Mouse (Mus musculus) frontal cortex, adult 2 months (tissue): ENCODE measurements around the gene Aoc3. TPM values are rescaled to one million over a fixed set of nuclear protein-coding genes. Genes with fewer than 3 reads are reported as not detected.
A peak's percentile ranks its signal among the peaks of the same experiment; 100 is the strongest.
"Not testable (repeated sequence)": the region's sequence is repeated elsewhere in the genome, so short reads cannot be mapped to it uniquely, and the experiment has no call there.

Experiments used
- DNase-seq, 2 experiments: peaks; one replicate each; pipeline ENCODE4 v3.0.0; 2022; ENCODE audit warnings: low spot score in 1 of 2; ENCODE audit errors: extremely low spot score in 1 of 2
- polyA plus RNA-seq: library from polyadenylated mRNA; depleted of rRNA; stranded (reverse); fragments of >200 nt; gene quantifications from 2 replicates; pipeline ENCODE4 v1.2.3, GENCODE M21; 2012; rRNA removed

Gene Aoc3
- polyA plus RNA-seq: 0.71 and 0.88 TPM in 2 replicates

DNA sequence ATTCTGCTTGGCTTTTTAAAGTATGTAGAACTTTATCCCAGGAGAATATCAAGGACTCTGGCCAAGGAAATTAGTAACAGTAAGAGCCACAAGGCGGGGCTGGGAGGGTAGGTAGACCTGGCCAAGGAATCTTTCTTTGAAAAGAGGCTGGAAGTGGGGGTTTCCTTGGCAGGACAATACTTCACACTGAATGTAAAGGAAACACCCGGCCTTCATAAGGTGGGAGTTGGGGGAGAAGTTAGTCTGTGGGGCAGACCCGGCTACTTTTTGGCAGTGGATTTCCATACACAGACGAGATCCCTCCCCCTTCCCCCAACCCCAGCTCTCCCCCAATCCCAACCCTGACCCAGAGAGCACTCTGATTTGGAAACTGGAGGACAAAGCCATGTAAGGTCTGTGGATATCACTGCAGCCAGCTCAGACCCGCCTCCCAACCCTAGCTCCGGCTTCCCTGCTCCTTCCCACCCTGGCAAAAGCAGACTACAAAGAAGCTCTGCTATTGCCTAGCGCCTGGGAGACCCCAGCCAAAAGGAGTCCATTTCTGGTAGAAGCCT is at the start of gene Aoc3:
Gene Aoc3, plus strand, starts transcription at position 235 of the 554 bp plus-strand sequence.
- no peak for DNase-seq

DNA sequence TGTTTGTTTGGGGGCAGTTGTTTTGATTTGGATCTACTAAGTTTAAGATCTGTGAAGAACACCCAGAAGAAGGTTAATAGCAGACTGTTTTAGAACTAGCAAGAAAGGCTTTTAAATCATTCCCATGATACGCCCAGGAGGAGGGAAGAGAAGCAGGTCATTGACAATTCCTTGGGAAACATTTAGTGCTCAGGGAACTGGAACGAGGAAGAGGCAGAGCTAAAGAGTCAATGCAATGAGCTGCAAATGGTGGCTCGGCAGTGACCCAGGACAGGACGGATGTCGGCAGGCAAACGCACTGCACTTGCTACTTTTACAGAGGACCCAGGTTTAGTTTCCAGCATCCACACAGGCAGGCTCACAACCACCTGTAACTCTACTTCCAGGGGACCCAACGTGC is 49.6 kb upstream of the Aoc3 start:
- DNase-seq: no peak

DNA sequence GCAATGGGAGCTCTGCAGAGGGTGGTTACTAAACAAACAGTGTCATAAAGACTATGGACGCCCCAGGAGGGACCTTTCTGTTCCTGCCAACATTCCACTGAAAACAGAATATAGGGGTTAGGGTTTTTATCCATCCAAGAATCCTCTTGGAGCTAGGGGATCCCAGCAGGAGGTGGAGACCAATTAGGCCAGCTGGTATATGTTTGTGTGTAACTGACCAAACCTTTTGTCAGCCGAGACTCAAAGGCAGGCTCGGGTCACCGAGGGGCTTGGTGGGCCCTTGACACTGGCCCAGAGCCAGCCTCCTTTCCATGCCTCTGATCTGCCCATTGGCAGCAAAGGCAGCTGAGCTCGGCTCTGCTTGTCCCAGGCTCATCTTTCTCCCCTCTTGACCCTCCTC is 47.5 kb upstream of the Aoc3 start:
- DNase-seq: no peak

DNA sequence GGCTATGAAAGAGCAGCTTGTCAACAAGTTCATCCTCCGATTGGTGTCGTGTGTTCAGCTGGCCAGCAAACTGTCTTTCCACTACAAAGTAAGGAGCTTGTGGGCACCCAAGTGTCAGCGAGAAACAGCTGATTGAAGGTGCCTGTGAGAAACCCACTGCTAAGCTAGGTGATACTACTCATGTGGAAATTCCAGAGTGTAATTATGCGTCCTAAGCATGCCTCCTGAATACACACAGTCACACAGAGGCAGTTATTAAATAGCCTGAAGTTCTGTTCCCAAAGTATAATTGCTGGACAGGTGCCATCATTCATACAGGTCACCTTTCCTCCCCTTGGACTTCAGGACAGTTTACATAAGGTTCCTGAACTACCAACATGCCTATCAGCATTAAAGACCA is 46.6 kb upstream of the Aoc3 start:
- no peak for DNase-seq

DNA sequence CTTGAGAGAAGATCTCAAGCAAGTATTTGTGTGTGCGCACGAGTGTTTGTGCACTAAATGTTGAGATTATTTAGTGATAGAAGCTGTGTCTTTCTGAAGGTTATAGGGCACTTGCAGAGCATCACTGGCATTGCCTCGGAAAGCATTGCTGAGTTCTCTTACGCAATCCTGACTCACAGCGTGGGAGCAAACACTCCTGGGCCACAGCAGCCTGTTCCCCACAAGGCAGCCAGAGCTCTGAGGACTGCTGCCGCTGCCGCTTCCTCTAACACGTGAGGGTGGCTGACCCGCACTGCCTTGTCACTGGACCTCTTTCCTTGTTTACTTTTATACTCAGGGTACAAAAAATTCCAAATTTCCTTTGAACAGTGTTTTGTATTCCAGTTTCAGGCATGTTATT is 43.1 kb upstream of the Aoc3 start:
- DNase-seq: peak in 1 of 2 experiments; percentile 32

DNA sequence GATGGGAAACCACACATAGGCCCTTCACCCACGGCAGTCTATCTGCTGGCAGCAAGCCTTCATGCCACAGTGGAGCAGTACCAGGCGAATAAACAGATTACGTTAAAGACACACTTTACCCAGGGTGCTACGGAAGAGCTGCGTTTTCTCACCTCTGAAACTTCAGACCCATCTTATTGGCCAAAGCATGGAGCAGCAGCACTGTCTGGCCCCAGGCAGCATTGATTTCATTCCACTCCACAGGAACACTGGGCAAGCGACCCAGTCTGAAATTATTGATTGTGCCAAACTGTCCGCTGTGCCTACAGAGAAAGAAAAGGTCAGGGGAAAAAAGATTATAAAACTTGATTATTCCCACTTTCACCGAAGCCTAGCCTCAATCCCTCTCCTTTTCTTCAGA is 39.2 kb upstream of the Aoc3 start:
- no peak for DNase-seq

DNA sequence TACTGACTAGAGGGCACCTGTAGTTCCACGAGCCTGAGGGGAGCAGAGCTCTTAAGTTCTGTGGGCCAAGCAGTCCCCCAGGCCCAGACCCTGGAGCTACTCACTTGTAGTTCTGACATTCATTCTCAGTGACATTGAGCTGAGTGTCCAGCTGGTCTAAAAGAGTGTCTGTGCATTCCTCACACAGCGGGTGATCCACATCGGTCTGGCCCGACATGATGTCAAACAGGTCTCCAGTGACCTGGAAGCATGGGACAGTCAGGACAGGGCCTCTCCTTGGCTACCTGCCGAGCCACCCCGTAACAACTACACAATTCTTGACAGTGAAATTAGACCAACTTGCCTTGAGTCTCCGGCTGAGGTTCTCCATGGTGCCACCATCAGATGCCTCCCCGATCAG is 35.2 kb upstream of the Aoc3 start:
- no peak for DNase-seq

DNA sequence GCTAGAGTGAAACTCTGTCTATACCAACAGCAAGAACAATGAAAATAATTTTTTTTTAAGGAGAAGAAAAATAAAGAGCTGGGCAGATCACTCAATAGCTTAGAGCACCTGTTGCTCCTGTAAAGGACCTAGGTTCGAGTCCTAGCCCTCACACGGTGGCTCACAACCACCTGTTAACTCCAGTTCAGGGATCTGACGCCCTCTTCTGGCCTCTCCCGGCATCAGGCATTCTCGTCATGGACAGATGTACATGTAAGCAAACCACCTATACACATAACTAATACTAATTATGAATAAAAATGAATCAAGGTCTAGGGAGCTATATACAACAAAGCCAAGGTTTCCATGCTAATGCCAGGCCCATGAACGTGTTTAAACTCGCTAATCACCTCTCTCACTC is 29.5 kb upstream of the Aoc3 start:
- DNase-seq: no peak

DNA sequence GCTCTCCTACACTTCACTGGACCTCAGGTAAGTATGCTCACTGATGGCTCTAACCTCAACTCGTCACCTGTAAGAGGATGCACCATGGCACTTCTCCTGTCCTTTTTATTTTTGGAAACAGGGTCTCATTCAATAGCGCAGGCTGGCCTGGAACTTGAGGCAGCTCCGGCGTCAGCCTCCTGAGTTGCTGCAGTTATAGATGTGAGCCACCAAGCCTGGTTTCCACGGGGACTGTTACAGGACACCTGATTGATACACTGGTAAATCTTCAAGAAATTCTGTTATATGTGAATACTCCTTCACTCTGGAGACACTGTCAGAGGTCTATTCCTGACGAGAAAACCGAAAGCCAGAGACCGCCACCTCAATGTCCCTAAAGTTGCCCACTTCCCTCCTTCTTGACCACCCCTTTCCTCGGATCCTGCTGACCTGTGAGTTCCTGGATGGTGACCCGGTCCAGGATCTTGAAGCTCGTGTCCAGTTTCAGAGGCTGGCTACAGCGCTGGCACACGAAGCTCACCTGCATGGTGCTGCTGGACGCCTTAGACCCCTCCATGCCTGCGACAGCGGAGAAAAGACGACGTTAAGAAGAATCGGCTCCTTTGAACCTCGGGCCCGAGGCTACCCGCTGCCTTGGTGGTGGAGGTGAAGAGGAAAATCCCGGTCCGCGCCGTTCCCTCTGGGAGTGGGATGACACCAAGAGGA is 29.0 kb upstream of the Aoc3 start:
- DNase-seq: no peak

DNA sequence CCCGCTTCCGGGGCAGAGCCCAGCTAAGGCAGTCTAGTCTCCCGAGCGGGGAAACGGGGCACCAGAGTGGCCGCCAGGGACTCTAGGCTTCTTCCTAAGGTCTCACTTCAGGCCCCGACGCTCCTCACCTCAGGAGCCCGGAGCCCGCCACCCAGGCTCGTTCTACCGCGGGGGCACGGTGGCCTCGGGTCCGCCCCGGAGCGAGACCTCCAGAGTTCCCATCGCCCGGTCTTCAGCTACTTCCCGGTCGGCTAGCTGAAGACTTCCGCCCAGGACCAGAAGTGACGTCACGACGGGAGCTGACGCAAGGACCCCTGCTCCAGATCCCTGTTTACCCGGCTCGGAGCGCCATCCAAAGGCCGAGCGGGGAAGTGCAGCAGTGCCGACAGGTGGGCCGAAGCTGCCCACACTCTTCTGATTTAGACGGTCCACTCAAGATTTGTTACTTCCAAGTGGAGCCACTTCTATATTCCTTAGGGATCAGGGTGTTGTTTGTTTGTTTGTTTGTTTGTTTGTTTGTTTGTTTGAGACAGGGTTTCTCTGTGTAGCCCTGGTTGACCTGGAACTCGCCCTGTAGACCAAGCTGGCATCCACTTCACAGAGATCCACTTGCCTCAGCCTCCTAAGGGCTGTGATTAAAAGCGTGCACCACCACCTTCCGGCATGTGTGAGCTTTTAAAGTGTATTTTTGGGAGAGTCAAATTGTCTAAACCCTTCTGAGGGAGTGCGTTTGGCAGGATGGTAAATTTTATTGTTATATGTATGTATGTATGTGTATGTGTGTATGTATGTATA is 28.2 kb upstream of the Aoc3 start, which contains the start of gene Becn1:
Gene Becn1, minus strand, starts transcription at position 283 of the 795 bp plus-strand sequence.
- peak; percentile 91 to 99 for DNase-seq

DNA sequence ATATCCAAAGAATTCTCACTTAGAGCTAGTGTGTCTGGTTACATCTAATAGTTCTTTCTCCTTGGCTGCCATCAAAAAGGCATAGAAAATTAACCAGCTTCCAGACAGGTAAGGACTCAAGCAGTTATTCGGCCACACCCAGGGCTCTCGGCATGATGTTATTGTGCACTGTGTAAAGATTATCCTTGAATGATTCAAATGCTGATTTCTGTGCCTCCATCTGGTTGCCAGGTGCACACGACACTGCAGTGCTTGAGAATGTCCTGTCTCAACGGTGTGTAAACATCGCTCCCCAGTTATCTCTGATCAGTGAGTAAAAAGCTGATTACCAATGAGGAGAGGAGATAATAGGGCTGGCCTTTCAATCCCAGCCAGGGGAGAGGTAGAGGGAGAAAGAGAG is 22.7 kb upstream of the Aoc3 start:
- DNase-seq: no peak

DNA sequence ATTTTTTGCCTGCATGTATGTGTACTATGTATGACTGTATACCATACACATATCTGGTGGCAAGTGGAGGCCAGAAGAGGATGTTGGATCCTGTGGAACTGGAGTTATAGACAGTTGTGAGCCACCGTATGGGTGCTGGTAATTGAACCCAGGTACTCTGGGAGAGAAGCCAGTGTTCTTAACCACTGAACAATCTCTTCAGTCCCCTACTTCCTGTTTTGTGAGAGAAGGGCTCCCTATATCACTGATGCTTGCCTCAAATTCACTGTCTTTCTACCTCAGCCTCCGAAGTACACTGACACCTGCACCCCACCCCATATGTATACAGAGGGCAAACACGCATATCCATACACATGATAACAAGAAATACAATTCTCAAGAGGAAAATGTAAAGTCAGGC is 19.3 kb upstream of the Aoc3 start:
- no peak for DNase-seq

DNA sequence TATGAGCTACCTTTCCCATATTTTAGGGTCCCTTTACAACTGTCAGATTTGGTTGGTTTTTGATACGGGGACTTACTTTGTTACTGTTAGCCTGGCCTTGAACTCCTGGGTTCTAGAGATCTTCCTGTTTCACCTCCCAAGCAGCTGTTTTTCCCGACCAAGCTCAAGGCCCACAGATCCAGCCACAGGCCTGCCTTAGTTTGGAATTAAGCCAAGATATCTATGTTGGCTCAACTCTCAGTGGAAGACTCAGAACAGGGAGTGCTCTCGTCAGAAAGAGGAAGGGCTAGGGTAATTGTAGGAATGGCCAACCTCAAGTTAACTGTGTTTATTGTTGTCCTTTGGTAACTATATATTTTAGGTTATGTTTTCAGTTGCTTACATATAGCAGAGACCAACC is 18.3 kb upstream of the Aoc3 start:
- DNase-seq: no peak

DNA sequence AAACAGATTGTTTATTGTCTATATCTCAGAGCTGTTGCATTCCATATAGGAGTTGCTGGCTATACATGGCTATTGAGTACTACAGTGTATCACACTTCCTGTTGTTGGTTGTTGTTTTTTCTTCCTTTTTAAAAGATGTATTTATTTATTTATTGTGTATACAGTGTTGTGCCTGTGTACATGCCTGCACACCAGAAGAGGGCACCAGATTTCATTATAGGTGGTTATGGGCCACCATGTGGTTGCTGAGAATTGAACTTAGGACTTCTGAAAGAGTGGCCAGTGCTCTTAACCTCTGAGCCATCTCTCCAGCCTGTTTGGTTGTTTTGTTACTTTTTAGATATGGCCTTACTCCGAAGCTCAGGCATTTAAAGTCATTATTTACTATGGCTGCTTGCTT is 15.8 kb upstream of the Aoc3 start:
- DNase-seq: no peak

DNA sequence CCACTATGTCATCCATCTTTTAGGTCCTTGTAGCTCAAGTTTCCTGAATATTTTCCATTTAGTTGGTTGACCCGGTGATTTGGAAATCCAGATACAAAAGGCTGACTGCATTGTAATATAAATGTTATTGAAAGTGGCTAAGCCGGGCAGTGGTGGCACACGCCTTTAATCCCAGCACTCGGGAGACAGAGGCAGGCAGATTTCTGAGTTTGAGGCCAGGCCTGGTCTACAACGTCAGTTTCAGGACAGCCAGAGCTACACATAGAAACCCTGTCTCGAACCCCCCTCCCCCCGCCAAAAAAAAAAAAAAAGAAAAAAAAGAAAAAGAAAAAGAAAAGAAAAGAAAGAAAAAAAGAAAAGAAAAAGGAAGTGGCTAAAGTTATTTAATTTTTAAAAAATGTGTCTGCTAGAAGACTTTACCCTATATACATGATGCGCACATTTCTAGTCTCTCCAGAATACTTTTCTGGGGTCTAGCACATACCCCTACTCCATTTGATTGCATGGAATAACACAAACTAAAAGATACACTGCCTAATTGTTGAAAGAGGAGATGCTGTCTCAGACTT is 15.2 kb upstream of the Aoc3 start:
- no peak for DNase-seq

DNA sequence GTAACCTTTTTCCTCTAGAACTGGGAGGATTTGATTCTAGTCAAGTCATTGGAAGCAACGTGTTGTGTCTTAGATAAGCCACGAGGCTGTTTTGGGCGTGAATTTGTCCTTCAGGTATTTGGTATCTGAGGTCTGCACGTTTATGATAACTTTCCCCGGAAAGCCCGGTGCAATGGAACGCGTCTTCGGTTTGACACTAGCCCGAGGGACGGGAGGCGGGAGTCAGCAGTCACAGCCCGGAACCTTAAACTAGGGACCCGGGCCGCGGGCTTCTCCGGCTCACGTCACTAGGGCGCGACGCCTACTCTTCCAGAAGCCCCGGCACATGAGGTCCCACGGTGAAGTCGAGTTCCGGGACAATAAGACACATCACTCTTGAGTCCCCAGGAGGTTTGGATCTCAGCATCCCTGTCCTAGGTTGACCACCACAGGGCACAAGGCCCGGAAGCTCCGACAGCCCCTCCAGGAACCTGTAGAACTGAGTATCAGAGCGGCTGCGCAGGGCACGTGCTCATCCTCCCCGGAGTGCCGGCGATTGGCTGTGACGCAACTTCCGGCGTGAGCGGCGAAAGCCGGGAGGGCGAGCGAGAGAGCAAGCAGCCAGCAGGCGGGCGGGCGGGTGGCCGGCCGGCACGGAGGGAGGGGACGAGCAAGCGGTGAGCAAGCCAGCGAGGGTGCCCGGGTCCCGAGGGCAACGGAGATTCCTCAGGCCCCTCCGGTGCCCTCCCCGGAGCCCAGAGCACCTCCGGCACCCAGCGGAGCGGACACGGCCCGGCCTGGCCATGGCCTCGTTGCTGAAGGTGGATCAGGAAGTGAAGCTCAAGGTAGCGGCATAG is 14.5 kb upstream of the Aoc3 start, which contains the start of gene Psme3:
Gene Psme3, plus strand, starts transcription at position 549 of the 836 bp plus-strand sequence.
- peak; percentile 85 to 93 for DNase-seq

DNA sequence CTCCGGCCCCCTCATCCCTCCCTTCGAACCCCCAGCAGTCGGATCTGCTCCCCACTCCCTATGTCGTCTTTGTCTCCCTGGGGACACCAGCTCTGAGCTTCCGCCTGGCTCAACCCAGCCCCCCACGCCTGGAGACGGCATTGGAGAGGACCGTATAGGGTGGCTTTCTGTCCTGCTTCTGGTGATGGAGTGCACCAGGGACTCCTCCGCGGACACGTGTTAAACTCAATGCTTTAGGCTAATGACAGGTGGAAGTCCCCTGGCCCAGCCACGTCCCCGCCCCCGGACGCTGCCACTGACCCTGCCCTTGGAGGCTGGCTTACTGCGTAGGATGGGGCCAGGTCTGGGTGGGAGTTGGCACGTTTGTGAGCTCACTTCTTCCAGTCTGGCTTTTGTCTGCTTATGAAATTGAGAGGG is 13.9 kb upstream of the Aoc3 start:
- DNase-seq: no peak

DNA sequence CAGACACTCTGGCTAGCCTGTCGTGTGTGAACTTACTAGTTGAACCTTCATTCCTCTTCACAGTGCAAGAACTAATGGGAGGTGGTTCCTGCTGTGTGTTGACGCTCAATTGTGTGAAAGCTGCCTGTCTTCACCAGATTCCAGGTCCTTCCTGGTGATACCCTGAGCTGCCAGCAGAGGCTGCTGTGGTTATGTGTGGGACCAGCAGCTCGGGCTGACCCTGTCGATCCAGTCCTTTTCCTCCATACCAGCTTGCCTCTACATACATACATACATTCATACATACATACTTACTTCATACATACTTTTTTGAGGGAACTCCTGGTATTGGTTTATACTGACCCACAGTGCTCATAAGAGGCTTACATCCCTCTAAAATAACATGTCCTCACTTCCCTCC is 6.8 kb upstream of the Aoc3 start:
- DNase-seq: peak; percentile 33 to 79

DNA sequence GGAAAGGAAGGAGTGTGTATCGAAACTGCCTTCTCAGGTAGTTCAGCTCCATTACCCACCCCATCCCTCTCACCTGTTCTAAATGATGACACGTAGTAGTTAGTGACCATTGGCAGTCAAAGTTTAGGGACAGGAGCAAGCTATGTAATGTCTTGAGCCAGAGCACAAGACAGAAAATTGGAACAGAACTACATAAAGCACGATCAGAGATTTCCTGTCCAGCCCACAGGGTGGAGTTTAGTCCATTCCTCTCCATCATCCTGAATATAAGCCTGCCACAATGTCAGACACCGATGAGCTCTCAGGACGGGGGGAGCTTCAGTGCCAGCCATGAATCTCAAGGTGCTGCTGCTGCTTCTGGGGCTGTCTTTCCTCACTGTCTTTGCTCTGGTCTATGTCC is 5.6 kb upstream of the Aoc3 start, which contains the start of gene Aoc2:
Gene Aoc2, plus strand, starts transcription at position 301 of the 400 bp plus-strand sequence.
- no peak for DNase-seq

DNA sequence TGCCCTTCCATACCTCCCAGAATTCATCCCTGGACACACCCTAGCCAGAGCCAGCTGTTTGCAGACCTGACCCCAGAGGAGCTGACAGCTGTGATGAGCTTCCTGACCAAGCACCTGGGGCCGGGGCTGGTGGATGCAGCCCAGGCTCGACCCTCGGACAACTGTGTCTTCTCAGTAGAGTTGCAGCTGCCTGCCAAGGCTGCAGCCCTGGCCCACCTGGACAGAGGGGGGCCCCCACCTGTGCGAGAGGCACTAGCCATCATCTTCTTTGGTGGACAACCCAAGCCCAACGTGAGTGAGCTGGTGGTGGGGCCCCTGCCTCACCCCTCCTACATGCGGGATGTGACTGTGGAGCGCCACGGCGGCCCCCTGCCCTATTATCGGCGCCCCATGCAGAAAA is 5.2 kb upstream of the Aoc3 start:
- not testable (repeated sequence) for DNase-seq
